Mouse (Mus musculus) gastrocnemius, postnatal 10 days (tissue): ENCODE results near the gene Pcgf2. TPM values are rescaled to one million over a fixed set of nuclear protein-coding genes. Genes with fewer than 3 reads are reported as not detected.

ENCODE experiments used
- DNase-seq: peaks from one replicate; pipeline ENCODE4 v3.0.0; 2021; ENCODE audit warnings: mixed read lengths
- total RNA-seq, 2 experiments: library from RNA; stranded (reverse); gene quantifications; 2 replicates each; pipeline ENCODE4 v1.2.3; 2021

Gene Pcgf2
- total RNA-seq, 2 experiments from 2014 or later, result 11.9 to 18.6 TPM

DNA sequence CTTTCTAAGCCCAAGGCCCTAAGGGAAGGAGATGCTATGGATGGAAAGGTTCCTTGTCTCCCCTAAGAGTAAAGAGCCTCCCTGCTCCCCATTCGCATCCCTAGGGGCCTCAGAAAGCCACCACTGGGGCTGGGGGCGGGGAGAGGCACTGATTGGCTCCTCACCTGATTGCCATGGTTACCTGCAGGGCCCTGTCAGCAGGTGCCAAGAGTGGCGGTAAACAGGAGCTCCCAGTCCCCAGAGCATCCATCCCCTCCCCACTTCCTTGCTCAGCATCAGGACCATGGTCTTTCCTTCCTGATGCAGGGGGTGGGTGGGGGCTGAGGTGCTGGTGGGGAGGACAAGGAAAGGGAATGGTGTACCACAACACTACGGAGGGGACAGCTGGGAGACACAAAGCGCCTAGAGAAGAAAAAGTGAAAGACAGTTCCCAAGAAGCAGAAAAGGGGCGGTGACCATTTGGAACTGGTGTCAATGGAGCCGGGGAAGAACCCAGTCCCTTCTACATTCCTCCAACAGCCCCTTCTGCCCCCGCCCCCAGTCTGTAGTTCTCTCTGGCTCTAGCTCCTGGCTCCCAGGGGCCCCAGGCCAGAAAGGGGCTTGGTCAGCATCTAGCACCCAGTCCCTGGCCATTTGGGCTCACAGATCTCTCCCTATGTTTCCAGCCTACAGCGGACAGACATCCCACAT, 4.4 kb downstream of the Pcgf2 start:
- no peak for DNase-seq

DNA sequence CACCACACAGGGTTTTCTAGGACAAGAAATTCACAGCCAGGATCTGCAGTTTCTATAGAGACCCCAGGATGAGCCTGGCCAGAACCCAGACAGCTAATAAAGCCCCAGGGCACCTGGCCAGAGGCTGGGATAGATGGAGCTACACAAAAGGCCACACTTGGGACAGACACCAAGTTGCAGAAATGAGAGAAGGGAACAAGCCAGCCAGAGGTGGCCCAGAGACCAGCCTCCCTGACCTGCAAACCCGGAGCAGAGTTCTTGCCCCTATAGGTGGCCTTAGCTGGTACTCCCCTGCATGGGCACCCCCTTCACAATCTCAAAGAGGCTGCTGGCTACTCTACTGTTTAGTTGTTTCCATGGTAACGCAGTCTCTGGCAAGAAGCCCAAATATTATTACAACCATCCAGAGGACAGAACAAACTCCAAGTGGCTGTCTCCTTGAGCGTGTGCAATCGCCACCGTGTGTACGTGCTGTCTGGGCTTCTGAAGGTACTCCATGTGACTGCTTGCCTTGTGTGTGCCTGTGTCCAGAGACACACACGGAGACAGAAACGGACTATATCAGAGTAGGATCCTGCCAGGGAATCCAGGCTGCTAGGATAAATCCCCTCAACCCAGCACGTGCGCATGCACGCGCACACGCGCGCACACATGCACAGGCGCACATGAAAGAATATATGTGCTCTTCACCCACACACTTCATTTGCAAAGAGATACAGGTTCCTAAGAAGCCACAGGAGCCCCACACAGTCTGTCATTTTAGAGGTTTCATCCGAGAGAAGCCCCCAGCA, 5.2 kb downstream of the Pcgf2 start:
- no peak for DNase-seq

DNA sequence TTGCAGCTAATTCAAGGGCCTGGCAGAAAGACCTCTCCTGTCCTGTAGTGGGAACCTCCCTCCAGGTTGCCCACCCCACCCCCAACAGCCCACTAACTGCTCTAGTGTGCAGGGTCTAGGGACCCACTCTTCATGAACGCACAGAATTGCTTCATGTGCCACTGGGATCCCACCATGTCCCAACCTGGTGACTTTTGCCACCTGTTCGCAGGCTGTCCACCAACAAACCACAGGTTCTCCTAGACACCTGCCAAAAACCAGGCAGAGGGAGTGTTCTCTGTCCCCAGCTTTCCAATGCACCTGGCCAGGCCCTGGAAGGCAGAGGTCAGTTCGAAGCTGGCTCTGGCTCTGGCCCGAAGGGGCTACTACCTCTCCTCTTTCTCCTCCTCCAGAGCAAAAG, 5.9 kb downstream of the Pcgf2 start:
- no peak for DNase-seq

DNA sequence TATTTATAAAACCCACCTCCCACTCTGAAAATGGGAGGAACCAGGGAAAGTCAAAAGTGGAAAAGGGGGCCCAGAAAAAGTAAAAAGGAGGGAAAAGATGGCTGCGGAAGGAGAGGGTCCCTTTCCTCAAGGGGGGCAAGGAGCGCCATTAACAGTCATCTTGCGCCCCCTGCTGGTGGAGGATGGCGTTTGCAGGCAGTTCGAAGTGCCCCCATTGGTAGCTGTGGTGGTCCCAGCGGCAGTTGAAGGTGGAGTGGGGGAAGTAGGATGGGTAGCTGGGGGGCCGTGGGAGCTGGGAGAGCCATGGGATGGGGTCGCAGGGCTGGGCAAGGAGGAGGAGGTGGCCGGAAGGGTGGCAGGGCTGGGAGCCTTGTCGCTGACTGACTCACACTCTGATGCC, 10.4 kb downstream of the Pcgf2 start:
- DNase-seq, result peak; percentile 72

DNA sequence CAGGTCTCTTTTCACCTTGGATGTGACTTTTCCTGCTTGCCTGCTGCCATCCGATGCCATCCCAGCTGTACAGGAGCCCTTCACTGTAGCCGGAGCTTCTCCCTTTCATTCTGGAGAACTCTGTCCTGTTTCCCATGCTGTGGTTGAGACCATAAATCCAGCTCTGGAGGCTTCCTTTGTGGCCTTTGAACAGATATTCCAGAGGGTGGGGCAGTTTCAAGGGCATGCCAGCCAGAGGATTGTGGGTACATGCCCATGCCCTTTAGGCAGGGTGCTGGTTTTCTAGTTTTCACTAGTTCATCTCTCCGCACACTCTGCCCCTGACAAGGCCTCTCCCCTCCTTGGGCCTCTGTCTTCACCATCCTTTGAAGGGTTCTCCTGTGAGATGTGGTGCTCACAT, 13.2 kb downstream of the Pcgf2 start:
- DNase-seq, result no peak

DNA sequence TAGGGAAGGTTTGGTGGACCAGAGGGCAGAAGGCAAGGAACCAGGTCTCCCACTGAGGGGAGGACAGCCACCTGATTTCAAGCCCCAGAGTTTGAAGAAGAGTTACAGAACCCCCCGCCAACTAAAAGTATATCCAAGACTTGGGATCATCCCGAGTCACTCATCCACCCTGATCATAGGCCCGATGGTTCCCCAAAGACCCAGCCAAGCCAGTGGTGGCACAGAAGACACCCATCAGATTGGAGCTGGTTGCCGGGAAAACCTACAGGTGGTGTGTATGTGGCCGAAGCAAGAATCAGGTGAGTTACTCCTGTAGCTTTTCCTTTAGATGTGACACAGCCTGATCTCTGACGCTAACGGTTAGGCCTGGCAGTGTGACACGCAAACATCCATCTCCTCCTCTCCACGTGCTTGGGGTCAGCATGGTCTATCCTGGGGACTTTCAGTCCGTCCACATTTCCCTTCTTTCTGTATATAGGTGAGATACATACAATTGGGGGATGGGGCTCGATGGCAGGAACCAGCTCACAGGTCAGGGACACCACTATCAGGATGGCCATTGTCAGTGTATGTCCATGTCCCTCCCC, 13.9 kb downstream of the Pcgf2 start:
- DNase-seq, result no peak

DNA sequence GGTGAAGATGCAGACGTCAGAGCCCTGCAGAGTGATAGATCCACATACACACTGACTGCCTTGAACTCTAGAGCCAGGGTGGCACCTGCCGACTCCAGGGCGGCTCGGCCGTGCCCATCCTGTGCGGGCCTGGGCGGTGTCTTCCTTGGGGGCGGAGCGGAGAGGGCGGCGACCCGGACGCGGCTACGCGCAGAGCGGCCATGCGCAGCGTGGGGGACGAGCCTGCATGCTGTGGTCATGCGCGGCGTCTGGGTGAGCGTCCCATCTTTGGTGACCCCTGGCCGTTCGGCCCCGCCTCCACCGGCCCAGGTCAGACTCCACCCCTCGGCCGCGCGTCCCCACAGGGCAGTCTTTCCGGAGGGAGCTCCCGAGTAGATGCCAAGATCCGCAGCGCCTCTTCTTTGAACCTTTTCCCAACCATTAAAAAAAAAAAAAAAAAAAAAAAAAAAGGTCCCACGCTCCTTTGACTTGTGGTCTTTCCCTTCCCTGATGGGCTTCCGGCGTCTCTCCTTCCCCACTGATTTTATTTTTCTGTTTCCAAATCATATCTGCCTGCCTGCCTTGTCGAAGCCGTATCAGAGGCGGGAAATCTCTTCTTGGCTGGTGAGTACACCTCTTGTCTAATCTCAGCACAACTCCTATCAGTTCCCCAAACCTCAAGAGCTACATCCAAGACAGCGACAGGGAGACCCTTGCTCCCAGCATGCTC, 14.5 kb downstream of the Pcgf2 start, which contains the start of gene Cisd3:
TSS of gene Cisd3 (plus strand) at position 214 of the 709 bp plus-strand sequence.
- peak; percentile 88 for DNase-seq

DNA sequence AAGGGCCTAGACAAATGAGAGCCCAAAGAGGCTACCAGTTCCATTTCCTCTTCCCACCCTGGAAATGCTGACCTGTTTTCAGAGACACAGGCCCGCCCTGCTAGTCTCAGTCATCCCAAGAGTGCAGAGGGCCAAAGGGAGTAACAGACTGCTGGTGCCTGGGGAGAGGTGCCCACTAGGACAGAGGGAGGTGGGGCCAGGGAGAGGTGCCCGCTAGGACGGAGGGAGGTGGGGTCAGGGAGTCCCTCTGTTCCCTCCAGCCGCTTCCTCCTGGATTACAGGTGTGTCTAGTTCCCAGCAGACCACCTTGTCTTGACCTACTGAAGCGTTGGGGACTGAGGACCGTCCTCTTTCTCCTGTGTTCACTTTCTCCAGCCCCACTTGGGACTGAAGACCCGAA, 15.5 kb downstream of the Pcgf2 start:
- DNase-seq, result no peak

DNA sequence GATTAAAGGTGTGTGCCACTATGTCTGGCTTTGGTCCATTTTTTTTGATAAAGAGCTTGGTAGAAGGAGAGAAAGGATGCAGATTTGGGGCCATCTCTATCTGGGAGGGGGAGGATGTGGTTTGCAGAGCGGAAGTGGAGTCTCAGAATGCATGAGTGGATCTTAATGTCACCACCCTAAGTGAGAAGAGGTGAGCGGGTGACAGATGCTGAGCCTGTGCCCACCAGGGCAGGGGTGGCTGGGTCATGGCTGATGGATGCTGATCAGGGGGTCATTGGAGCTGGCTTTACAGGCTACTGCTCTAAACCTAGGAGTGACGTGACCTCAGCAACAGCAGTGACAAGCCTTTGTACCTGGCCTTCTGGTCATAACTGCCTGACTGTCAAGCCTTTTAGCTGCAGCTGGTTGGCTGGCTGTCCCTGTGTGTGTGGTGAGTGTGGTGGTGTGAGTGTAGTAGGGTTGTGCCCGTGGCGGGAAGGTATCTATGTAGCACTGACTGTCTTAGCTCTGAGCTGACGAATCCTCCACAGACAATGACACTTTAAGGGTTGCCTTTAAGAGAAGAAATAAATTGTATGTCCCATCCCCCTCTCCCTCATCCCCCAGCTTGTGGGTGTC, 16.1 kb downstream of the Pcgf2 start:
- DNase-seq, result no peak

DNA sequence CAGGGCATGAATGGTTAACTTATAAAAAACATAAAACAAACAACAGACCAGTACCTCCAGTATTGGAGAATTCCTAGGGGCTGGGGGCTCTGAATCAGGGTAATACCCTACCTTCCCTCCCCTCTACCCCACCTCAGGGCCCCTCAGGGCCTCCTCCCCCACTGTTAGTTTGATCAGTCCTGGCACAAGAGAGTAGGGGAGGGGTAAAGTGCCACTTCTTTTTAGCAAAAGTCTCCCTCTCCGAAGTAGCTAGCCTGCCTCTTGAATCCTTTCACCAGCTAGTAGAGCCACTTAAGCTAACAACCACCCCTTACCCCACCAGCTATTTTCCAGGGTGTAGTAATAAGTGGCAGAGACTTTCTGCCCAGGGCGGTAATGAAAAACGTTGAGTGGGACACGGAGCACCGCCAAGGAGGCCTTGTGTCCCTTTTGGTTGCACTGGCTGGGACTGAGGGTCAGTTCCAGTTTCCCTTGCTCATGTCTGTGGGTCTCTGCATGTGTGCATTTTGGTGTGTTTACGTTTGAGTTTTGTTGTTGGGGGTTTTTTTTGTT, 17.7 kb downstream of the Pcgf2 start:
- DNase-seq, result no peak

DNA sequence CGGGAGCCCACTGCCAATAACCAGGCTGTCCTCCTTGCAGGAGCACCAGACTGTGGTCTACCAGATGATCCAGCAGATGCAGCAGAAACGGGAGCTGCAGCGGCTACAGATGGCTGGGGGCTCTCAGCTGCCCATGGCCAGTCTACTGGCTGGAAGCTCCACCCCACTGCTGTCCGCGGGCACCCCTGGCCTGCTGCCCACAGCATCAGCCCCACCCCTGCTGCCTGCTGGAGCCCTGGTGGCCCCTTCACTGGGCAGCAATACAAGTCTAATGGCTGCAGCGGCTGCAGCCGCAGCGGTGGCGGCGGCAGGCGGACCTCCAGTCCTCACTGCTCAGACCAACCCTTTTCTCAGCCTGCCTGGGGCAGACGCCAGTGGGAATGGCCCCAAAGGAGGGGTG, 19.9 kb downstream of the Pcgf2 start:
- peak; percentile 48 for DNase-seq

DNA sequence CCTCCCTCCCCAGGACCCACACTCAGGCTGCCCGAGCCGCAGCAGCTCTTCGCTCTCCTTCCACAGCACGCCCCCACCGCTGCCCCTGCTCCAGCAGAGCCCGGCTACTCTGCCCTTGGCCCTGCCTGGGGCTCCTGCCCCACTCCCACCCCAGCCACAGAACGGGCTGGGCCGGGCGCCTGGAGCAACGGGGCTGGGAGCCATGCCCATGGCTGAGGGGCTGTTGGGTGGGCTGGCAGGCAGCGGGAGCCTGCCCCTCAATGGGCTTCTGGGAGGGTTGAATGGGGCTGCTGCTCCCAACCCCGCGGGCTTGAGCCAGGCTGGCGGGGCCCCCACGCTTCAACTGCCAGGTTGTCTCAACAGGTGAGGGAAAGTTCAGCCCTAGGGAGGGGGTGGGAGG, 22.0 kb downstream of the Pcgf2 start:
- no peak for DNase-seq

DNA sequence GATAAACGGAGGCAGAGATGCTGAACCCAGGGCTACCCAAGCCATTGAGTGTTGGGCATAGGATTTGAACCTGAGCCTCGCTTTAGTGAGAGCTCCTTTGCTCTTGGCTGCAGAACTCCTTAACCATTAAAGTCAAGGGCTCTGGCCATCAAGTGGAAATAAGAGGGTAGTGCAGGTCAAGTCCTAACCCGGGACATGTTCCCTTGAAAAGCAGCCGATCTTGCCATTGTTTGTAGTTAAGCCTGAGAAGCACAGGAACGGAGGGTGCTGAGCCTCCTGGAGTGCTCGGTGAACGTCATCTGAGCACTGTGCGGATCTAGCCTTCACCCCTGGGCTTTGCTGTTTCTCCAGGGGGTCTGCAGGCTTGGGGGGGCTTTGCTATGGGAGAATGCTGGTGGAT, 22.5 kb downstream of the Pcgf2 start:
- DNase-seq, result no peak

DNA sequence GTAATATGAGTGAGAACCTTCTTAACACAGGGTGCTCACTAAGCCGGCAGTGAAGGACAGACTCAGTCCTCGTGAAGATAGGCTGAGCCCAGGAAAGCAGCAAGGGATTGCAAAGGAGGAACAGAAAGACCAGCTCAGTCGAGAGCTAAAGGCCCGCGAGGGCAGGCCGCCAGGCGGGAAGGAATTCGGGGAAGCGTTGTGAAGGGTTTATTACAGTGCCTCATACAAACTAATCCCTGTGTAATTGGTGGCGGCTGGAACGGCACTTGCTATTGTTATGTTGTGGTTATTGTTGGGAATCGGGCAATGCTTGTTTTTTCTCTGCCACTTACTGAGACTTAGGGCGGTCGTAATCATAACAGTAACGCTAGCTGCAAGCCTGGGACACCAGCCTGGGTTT, 22.9 kb downstream of the Pcgf2 start:
- DNase-seq, result no peak

DNA sequence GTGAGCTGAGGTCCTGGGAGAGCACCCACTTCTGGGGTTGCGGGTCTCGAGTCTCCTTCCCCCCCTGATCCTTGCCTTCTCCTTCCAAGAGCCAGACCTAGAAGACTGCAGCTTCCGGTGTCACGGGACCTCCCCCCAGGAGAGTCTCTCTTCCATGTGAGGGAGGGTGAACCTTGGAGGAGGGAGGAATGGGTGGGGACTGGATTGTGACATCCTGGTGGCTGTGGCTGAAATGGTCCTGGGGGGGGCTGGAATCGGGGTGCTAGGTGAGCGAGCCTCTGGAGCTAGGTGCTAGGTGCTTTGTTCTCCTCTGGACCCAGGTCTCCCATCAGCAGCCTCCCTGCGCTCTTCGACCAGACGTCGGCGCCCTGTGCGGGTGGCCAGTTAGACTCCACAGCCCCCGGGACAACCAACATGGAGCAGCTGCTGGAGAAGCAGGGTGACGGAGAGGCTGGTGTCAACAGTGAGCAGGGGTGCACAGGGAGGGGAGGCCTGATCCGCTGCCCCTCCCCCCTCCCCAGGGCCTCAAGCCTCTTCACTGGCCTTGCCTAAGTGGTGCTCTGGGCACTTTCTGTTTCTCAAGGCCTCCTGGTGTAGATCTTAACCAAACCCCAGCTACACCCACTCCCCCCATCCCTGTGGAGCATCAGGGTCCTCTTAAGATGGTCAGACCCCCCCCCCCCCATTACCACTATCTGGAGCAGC, 24.1 kb downstream of the Pcgf2 start:
- no peak for DNase-seq

DNA sequence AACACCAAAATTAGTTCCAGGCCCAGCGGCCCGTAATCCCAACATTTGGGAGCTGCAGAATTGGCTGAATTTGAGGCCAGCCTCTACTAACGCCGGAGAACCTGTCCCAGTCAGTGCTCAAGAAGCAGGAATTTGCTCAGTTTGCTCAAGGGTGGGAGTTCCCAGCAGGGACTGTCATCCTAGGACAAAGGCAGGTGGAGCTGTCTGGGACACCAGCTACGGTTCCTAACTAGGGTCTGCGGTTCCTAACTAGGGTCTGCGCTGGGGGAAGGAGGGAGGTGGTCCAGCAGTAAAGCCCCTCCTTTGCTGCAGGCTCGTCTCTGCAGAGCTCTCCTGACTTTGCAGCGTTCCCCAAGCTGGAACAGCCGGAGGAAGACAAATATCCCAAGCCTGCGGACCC, 27.1 kb downstream of the Pcgf2 start:
- no peak for DNase-seq

DNA sequence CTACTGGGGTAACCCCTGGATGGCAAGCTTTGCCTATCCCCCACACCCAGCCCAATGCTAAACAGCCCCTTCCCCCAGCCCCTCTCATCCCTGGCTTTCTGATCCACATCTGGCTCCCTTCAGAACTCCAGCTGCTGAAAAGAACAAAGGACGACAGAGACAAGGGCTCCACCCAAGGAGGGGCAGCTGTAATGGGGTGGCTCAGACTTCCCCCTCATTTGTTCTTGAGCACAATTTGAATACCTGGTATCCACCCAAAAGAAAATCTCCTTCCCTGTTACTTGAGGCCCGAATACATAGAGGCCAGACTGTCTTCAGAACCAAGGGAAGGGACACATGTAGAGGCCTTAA, 29.1 kb downstream of the Pcgf2 start:
- DNase-seq, result no peak

DNA sequence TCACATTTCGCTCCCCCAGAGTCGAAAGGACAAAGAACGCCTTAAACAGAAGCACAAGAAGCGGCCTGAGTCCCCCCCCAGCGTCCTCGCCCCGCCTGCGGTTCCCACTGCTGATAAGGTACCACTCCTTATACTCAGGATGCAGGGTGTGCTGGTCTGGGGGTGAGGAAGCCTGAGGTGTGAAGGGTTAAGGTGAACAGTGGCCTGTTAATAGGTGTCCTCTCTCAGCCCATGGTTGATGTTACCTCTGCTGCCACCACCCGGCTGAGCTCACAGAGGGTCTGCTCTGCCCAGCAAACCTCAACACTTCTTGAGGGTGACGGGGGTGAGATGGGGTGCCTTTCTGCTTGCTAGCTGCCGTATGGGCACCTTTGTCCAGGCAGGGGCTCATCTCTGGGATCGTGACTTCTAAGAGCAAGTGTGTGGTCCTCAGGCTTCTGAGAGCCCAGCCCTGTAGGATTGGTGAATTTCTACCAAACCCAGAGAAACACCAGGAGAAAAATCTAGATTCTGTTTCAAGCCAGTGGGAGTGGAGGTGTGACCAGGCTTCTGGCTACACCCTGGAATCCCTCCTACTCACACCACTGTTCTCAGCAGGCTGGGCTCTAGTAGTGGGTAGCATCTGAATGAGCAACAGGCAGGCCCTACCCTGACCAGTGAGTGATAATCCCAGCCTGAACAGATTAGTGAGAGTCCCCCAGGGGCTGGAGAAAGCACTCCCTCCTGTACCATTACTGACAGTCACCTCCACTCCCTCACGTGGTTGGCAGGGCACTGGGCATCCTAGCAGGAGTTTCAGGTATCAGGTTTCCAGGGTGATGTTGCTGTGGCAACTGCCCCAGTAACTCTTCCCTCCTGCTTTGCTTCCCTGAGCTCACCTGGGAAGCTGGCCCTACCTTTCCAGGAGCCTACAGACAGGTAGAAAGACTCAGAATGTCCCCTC, 29.8 kb downstream of the Pcgf2 start:
- DNase-seq, result no peak

DNA sequence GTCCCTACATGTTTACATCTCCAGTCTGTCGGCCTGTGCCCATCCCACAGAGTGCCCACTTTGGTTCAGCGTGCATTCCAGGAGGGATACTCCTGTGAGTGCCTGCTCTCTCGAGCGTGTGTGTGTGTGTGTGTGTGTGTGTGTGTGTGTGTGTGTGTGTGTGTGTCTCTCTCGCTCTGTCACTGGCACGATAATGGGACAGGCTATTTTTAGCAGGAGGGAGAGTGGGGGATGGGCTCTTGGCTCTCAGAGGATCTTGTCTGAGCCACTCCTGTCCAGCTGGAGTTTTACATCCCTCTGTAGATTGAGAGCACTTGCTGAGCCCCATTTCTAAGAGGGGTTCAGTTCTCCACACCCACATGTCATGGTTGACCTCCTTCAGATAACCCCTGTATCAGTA, 30.5 kb downstream of the Pcgf2 start:
- DNase-seq, result peak; percentile 62

DNA sequence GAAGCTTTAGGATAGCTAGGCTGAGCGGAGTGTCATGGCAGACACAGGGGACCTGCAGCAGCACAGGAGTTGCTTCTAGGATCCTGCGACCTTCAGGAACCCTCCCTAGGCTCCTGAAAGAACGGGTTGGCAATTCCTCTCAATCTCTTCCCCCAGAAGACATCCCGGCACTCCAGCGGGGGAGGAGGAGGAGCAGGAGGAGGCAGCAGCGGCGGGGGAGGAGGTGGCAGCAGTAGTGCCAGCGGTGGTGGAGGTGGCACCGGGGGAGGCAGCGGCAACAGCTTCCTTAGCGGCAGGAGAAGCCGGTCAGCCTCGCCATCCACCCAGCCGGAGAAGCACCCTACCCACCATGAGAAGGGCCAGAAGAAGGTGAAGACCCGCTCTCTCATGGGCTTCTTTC, 31.0 kb downstream of the Pcgf2 start:
- DNase-seq, result no peak
